Mouse (Mus musculus): ENCODE measurements around the gene Vash1. TPM values are rescaled to one million over a fixed set of nuclear protein-coding genes. Genes with fewer than 3 reads are reported as not detected.

Vash1 gene
- polyA plus RNA-seq, 3 experiments from 2014 or later: 0.21 TPM; not detected in 2

DNA sequence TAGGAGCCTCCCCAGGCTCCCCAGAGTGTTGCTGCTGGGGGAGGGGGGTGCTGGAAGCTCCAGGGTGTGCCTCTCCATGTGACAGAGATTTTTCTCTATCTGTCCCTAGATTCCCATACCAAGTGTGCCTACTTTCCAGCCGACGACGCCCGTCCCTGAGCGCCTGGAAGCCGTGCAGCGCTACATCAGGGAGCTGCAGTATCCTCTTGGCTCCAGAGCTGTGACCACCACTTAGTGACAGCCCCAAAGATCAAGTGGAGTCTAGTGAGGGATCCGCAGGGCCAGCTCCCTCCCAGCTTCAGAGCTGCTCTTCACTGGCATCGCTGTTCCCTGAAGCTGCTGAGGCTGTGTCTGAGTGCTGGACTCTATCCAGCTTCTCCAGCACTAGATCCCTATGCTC, 6.8 kb downstream of the Vash1 start:
- ATAC-seq: no peak

DNA sequence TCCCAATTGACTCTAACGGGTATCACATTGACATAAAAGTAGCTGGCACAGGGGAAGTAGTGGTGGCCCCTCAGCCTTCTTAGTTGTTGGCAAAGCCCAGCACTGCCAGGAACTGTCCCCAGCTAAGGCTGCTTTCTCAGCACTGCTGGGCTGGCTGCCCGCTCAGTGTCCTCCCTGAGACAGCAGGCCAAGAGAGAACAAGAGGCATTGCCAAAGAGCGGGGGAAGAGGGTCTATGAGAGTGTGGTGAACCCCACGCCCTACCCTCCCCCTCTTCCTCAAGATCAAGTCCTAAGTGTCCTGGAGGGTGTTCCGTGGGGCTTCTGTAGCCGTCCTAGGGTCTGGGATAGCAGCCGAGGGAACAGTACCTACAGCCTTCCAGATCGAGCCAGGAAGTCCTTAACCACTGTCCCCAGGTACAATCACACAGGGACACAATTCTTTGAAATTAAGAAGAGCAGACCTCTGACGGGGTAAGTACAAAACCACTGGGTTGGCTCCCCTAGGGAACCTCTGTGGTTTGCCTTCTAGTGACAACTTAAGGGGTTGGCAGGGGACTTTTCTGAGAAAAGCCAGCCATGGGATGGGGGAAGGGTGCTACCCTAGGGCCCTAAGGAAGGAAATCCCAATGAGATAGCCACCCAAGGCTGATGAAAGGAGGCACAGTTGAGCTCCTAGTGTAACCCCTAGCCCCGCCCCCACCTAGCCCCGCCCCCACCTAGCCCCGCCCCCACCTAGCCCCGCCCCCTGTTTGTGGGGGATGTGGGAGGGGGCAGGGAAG, 8.2 kb downstream of the Vash1 start:
- peak; percentile 35 for ATAC-seq

DNA sequence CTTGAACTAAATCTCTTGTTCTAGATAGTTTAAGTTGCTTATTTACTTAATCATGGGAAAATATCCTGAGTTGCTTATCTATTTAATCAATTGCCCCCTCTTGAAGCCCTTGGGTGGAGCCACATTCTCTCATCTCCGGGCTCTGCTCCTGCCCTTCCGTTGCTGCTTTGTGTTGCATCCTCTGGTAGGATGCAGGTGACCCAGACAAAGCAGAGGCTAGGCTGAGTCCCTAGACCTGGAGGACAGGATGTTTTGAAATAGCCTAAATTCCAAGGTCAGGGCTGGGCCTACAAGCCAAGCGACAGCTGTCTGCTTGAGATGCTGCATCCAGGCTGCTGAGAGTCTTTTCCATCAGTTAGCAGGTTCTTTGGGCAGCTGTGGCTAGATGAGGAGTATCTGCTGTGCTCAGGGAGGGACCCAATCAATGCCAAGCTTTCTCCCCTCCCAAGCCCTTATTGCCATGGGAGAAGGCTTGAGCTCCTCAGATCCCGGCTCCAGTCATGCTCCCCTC, 9.0 kb downstream of the Vash1 start:
- ATAC-seq: no peak

GRCm38 (mm10) chr12:86687971-86688573, 9.6 kb downstream of the Vash1 start:
- ATAC-seq: no peak

- ATAC-seq: no peak
These were observed 10.4 kb downstream of the Vash1 start for GRCm38 (mm10) chr12:86688917-86689316.

DNA sequence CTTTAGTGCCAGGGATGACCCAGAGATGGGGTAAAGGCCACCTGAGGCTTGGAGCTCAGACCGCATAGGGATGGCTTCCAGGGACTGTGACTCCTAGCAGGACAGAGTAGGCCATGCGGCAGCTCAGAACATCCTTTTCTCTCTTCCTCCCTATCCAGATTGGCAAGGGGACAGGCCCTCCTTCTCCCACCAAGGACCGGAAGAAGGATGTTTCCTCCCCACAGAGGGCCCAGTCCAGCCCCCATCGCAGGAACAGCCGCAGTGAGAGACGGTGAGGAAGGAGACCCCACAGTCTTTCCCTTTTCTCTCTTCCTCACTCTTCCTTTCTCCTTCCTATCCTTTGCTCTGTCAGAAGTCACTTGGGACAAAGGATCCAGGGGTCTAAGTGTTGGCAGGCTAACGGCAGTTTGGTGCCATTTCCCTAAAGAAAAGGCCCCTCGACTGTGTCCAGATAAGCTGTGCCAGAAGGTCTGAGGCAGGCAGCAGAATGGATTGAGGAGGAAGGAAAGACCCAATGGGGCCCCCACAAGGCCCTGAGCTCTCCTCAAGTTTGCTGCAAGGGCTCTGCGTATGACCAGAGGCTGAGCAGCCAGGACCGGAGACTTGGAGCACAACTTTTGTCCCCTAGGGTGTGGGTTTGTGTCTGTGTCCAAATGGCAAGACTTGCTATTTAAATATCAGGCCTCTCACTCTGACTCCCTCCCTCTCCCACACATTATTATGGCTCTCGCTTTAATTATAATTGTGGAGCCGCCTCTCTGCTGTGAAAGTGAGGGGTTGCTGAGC, 12.4 kb downstream of the Vash1 start:
- ATAC-seq: no peak

DNA sequence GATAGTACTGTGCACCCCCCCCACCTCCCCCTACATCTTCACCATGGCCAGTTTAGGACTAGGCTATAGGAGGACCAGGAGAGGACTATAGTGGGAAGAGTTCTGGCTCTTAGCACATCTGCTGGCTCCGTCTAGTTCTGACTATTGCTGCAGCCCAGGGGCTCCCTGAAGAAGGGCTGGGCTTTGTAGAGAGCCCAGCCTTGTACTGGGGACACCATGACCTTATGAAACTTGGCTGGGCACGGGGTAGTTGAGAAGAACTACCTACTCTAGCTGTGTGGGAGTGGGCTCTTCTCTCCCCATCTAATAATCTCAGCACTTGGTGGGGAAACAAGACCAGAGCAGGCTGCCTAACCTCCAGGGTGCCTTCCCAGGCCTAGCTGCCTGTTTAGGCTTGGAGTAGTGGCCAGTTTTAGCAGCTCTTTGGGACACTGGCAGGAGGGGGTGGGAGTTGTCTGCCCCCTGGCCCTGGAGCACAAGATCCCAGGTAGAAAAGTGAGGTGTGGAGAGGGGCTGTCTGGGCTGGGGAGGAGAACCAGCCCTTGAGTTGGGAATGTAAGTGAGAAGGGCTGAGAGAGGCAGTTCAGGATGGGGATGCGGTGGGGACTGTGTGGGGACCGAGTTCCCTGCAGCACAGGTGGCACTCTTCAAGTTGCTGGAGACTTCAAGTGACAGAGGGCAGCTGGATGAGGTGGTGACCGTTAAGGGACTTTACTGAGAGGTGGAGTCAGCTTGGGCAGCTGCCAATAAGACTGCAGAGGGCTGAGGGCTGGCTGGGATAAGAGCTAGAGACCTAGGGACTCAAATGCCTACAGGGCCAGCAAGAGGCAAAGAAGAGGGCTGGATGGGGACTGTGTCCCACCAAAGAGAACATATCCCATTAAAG, 14.2 kb downstream of the Vash1 start:
- no peak for ATAC-seq

GRCm38 (mm10) chr12:86693389-86693788, 14.9 kb downstream of the Vash1 start:
- peak; percentile 83 for ATAC-seq

DNA sequence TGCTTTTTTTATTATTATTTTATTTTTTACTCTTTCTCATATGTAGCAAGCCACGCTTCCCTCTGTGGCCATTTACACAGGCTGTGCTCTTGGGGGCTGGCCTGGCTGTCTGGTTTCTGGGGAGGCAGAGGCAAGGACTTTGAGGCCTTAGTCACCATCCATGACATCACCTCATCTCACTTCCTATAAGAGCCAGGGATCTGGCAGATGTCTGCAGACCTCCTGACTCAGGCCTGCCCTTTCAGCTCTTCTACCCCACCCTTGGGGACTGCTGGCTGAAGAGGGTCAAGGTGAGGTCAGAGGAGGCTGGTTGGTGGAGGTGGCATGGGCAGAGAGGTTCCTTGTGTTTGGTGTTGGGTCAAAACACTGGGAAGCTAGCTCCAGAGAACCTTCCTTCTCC, 15.9 kb downstream of the Vash1 start:
- no peak for ATAC-seq

- no peak for ATAC-seq
These were observed 19.5 kb downstream of the Vash1 start for GRCm38 (mm10) chr12:86697996-86698395.

DNA sequence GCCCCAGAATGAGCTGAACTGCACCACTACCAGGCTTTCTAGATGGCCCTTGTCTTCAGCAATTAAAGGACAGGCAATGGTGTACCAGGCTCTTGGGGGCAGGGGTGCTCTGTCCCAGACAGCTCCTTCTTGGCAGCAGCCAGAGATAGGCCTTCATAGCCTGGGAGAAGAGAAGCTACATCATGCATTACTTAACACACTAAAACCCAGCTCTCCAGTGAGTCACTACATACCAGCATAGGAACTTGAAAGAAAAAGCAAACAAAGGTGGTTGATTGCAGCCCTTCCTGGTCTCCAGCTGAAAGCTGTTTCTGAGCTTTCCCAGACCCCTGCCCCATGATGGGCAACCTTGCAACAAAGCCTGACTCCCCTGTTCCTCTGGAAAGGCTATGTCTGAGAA, 20.0 kb downstream of the Vash1 start:
- no peak for ATAC-seq

DNA sequence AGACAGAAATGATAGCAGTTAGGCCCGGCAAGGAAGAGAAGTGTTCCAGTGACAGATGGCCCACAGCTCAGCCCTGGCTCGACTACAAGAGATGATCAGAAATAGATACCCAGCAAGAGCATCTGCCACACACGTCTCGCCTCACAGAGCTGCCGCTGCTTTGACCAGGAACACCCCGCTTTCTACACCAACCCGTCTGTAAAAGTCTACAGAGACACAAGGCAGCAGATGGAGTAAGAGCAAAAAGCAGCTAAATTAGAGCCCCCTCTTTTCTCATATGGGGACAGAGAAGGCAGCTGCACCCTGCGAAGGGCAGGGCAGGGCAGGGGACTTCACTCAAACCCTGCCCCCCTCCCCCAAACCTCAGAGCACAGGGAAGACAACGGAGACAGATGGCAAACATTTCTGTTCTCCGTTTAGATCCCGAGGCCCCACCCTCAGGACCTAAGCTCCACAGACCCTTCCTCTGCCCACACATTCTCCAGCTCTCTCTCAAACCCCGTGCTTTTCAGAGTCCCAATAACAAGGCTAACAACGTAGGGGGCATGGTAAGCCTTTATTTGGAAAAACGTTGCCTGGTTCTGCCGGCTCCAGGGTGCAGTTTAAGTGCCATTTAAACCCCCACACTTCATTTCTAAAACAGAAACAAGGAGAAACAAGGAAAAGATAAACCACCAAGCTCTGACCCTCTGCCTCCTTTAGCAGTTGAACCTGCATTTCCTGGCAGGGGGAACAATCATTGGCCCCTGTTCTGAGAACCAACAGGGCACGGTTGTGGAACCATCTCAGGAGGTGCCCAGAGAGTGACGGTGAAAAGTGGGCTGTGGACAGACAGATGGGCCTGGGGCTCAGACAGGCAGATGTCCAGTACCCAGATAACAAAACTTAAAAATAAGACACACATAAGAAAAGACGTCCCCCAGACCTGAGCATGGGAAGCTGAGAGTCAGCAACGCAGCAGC, 21.7 kb downstream of the Vash1 start:
- ATAC-seq: no peak

GRCm38 (mm10) chr12:86700927-86701310, 22.4 kb downstream of the Vash1 start:
- ATAC-seq: no peak

GRCm38 (mm10) chr12:86701491-86701890, 23.0 kb downstream of the Vash1 start:
- ATAC-seq: no peak

DNA sequence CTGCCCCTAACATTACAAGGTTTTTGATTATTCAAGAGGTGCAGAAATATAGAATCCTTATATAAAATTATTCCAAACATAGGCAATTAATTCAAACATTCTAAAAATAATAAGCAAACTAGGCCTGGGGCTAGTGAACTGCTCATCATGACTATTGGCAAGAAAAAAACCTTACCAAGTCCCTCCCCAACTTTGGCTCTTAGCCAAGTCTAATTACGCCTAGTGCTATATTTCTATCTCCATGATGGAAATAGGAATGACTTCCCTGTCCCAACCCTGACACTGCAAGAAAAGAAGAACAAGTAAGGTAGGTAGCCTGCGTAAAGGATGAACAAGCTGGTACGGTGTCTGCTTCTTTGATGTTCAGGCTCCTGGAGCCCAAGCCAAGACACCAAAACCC, 24.2 kb downstream of the Vash1 start:
- no peak for ATAC-seq

- no peak for ATAC-seq
These were observed 27.3 kb downstream of the Vash1 start for GRCm38 (mm10) chr12:86705843-86706242.

GRCm38 (mm10) chr12:86714026-86714425, 35.5 kb downstream of the Vash1 start:
- ATAC-seq: no peak

DNA sequence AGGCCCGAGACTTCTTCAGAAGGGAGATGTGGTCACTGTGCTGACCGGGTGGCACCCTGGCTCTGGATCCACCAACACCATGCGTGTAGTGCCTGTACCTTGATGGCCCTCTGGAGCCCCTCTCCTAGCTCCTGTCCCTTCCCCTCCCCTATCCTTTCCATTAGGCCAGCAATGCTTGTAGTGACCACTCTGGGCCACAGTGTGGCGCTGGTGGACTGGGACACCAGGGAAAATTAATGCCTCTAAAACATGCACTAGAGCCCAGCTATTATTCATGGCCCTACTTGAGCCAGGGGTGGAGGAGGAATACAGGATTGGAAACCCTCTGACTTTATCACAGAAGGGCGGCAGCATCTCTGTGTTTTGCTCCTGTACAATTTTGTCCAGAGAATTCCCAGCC, 36.9 kb downstream of the Vash1 start:
- peak; percentile 58 for ATAC-seq

DNA sequence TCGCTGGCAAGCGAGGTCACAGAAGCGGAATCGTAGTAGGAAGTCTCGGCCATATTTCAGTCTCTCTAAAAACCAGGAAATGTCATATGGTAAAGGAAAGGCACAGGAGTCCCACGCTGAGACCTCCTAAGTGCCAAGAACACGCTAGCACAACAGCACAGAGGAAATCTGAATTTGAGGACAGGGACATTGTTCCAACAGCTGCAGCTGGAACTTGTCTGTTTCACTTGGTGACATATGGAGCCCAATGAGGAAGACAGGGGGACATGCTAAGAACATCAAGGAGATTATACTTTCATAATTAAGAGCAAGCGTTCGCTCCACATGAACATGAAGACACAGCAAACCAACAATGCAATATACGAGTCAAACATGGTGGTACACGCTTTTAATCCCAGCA, 38.5 kb downstream of the Vash1 start:
- ATAC-seq: no peak

DNA sequence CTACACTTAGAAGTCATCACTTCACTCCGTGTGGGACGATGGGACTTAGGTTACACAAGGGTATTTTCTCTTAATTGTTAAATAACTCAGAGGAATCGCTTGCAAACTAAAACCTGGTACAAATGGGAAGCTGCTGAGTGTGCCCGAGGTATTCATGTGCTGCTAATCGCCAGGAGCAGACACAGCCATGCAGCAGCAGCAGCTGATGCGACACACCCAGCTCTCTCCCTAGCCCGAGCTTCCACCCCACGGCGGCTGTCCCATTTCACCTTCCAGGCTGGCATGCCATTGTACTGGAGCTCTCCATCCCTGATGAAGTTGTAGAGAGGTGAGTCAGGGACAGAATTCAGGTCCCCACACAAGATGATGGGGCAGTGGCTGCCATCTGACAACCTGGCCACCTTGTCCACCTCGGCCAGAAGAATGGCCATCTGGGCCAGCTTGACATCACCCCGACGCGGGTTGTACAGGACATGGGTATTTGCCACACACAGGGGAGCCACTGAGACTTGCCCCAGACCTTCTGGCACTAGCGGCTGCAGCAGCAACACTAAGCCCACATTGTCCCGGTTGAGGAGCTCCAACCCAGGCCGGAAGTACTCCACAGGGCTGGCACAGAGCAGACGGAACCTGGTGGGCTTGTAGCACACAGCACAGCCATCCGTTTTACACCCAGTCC, 41.6 kb downstream of the Vash1 start:
- ATAC-seq: no peak

DNA sequence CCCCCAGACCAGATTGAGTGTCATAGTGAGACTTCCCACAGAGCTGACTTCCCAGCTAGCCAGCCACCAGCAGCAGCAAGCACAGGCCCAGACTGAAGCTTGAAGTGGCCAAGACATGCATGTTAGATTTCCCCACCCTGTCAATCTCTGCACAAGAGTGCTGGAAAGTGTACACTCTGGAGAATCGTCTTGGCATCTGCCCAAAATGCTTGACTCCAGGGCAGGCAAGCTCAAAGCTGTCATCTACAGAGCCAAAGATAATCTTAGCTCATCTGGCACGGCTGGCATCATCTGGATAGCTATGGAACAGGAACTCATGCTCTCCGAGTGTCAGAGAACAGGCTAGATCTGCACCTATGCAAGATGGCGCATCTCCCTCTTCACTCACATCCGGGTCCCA, 43.0 kb downstream of the Vash1 start:
- ATAC-seq: no peak

All from inflammation-experienced regulatory T-cells, adult 6 months (primary cell).